ENCODE assay signal across 16 mouse cellular contexts in genomic region chr6:65164137-65164536, GRCm38 (mm10). TPM values are rescaled to one million over a fixed set of nuclear protein-coding genes. Genes with fewer than 3 reads are reported as not detected.
DNase-seq lines count a peak whose midpoint lies in the region; ATAC-seq lines count a peak whose summit lies in the region.
"Had no signal": no experiment of that assay in that cellular context is flagged by ENCODE, and none has a peak within 500 bp of the region (broad histone marks: within the 10 kb centered on the region; RNA-seq: fewer than 3 reads in every experiment).

No protein-coding gene starts in this region.

- H3K27me3 ChIP-seq in hindbrain, embryonic 14.5 days (ENCODE audit: control insufficient read depth, insufficient read depth, low read length): no peaks in the 10 kb centered on the region
- H3K27me3 ChIP-seq in liver, embryonic 12.5 days (replicated peaks): no peaks in the 10 kb centered on the region
- H3K27me3 ChIP-seq: kidney, embryonic 15.5 days; limb, embryonic 13.5 days had no signal

- WGBS in hindbrain, embryonic 14.5 days: 83% methylated on average over 6 of the region's 6 CpGs
- 43% methylated on average over 6 of the region's 6 CpGs for WGBS in liver, embryonic 12.5 days (ENCODE audit: insufficient replicate concordance)

- no peak overlapping the region for H3K4me2 ChIP-seq in hindbrain, embryonic 14.5 days (replicated peaks)
- no peak overlapping the region for H3K4me2 ChIP-seq in liver, embryonic 12.5 days
- H3K4me2 ChIP-seq: kidney, embryonic 15.5 days; limb, embryonic 13.5 days had no signal

- H3K9me3 ChIP-seq in hindbrain, embryonic 14.5 days (ENCODE audit: control insufficient read depth, low read length): no peaks in the 10 kb centered on the region
- H3K9me3 ChIP-seq in liver, embryonic 12.5 days (replicated peaks): no peaks in the 10 kb centered on the region
- H3K9me3 ChIP-seq: kidney, embryonic 15.5 days; limb, embryonic 13.5 days had no signal

- peak overlapping the region; percentile 50; the same call in 1 of the 2 replicates for H3K27ac ChIP-seq in brown adipose tissue, adult 24 weeks (replicated peaks; ENCODE audit: low read depth, low read length)
- H3K27ac ChIP-seq in hindbrain, embryonic 14.5 days: no peak overlapping the region
- no peak overlapping the region for H3K27ac ChIP-seq in liver, embryonic 12.5 days
- H3K27ac ChIP-seq: kidney, embryonic 15.5 days; limb, embryonic 13.5 days had no signal

- intact Hi-C loops in heart, postnatal 25 days (cut with DNase I): no loop called here
- intact Hi-C loops in left cerebral cortex, postnatal 14 days (cut with DNase I): no loop called here

- H3K36me3 ChIP-seq in hindbrain, embryonic 14.5 days (replicated peaks; ENCODE audit: control insufficient read depth, insufficient read depth): no peaks in the 10 kb centered on the region
- H3K36me3 ChIP-seq in liver, embryonic 12.5 days: no peaks in the 10 kb centered on the region
- H3K36me3 ChIP-seq: kidney, embryonic 15.5 days; limb, embryonic 13.5 days had no signal

- no peak overlapping the region for H3K4me3 ChIP-seq in brown adipose tissue, adult 24 weeks (ENCODE audit: insufficient read depth, low read depth, low read length)
- no peak overlapping the region for H3K4me3 ChIP-seq in hindbrain, embryonic 14.5 days (replicated peaks; ENCODE audit: low read length)
- no peak overlapping the region for H3K4me3 ChIP-seq in liver, embryonic 12.5 days
- H3K4me3 ChIP-seq: erythroblast, embryonic 14.5 days; kidney, embryonic 15.5 days; limb, embryonic 13.5 days had no signal

- H3K4me1 ChIP-seq in brown adipose tissue, adult 24 weeks (ENCODE audit: control insufficient read depth, insufficient read depth, insufficient read length, low read length): no peaks in the 10 kb centered on the region
- H3K4me1 ChIP-seq in hindbrain, embryonic 14.5 days (replicated peaks; ENCODE audit: control insufficient read depth, insufficient read depth, low read length): no peaks in the 10 kb centered on the region
- H3K4me1 ChIP-seq in liver, embryonic 12.5 days: no peaks in the 10 kb centered on the region
- H3K4me1 ChIP-seq: kidney, embryonic 15.5 days; limb, embryonic 13.5 days had no signal

- peak; percentile 78 to 80 for ATAC-seq in hematopoietic stem cell, adult 5-6 weeks (replicated peaks in 1 of 2; ENCODE audit: insufficient read depth in 1 of 2, low FRiP score in 2 of 2, low TSS enrichment in 1 of 2, low read depth in 1 of 2, poor library complexity in 2 of 2, severe bottlenecking in 2 of 2)
- ATAC-seq in hindbrain, embryonic 14.5 days (ENCODE audit: low FRiP score): no peak
- ATAC-seq in liver, embryonic 12.5 days: no peak
- ATAC-seq: forebrain, postnatal 0 days; liver, postnatal 0 days had no signal

- no peak overlapping the region for H3K9ac ChIP-seq in hindbrain, embryonic 14.5 days
- no peak overlapping the region for H3K9ac ChIP-seq in liver, embryonic 12.5 days
- H3K9ac ChIP-seq: forebrain, postnatal 0 days; kidney, embryonic 15.5 days; limb, embryonic 13.5 days; liver, postnatal 0 days had no signal

- DNase-seq in heart, adult 11 months: peak; percentile 88
- no peak for DNase-seq in heart, postnatal 25 days (ENCODE audit: low spot score)
- DNase-seq in left cerebral cortex, postnatal 14 days (ENCODE audit: low spot score in 2 of 2): peak; percentile 31 to 48
- DNase-seq in left cerebral cortex, adult 11 months (ENCODE audit: low spot score): no peak
- no peak for DNase-seq in hindbrain, embryonic 14.5 days (ENCODE audit: low spot score)
- DNase-seq: adrenal gland, adult 2 months; cerebellum, adult 9-11 months; forebrain, postnatal 0 days; gastrocnemius, postnatal 25 days; liver, postnatal 0 days had no signal

RNA-seq across cellular contexts. Expression of gene Hpgds, which starts 19.4 kb away (rescaled TPM):
- 1 to 10 TPM in 1 of 2 experiments, under 1 TPM in 1; 0.48 to 1.0 TPM for total RNA-seq in heart, postnatal 25 days (2021)
- 1 to 10 TPM; 3.7 to 5.3 TPM for total RNA-seq in left cerebral cortex, postnatal 14 days (2021)
- 1.3 and 2.0 TPM in 2 replicates for polyA plus RNA-seq in brown adipose tissue, adult 24 weeks (2012; ENCODE audit: insufficient read depth, insufficient read length, missing spikeins)
- 8.8 and 9.0 TPM in 2 replicates for total RNA-seq in hematopoietic stem cell, adult 5-6 weeks (2017)
- polyA plus RNA-seq in hindbrain, embryonic 14.5 days (2014; fragmentation: Nextera tagmentation; extraction: Ambion mirVana): 3.7 and 5.0 TPM in 2 replicates
- polyA plus RNA-seq in liver, embryonic 12.5 days (2016; fragmentation: Nextera tagmentation; extraction: Ambion mirVana): 3.3 and 4.3 TPM in 2 replicates
- polyA plus RNA-seq: erythroblast, embryonic 14.5 days had no signal

Comparison
In these comparisons a context has a peak if more than half of its experiments do, and no peak if none do; other contexts are left out.
1. DNase-seq: peak in heart, adult 11 months (single experiment) and left cerebral cortex, postnatal 14 days (2 of 2); none in heart, postnatal 25 days (single experiment), left cerebral cortex, adult 11 months (single experiment) and hindbrain, embryonic 14.5 days (single experiment).
2. ATAC-seq: peak in hematopoietic stem cell, adult 5-6 weeks (2 of 2); none in hindbrain, embryonic 14.5 days (single experiment) and liver, embryonic 12.5 days (single experiment).